Mouse (Mus musculus) CH12.LX (cell line): ENCODE data around the gene Ppil3. TPM values are rescaled to one million over a fixed set of nuclear protein-coding genes. Genes with fewer than 3 reads are reported as not detected.
A peak's percentile ranks its signal among the peaks of the same experiment; 100 is the strongest.

Source experiments
- DNase-seq: peaks from one replicate; pipeline ENCODE4 v3.0.0-alpha.2; 2013; ENCODE audit errors: extremely low read depth
- H3K27ac ChIP-seq: 2 replicates; pipeline ENCODE4 v1.5.1; 2012; ENCODE audit warnings: low read depth, mild to moderate bottlenecking, control low read depth, moderate library complexity; ENCODE audit not compliant: insufficient read depth
- H3K27me3 ChIP-seq: replicated peaks from 2 replicates; pipeline ENCODE3; 2012; ENCODE audit warnings: inconsistent platforms
- H3K36me3 ChIP-seq, 2 experiments: replicated peaks in 1 of 2; 2 replicates each; pipeline versions ENCODE3 to v1.6.1; 2012; ENCODE audit warnings: inconsistent platforms in 1 of 2, low read length in 1 of 2, mild to moderate bottlenecking in 1 of 2, mixed read lengths in 1 of 2, moderate library complexity in 1 of 2; ENCODE audit not compliant: control insufficient read depth in 1 of 2, insufficient read depth in 1 of 2
- H3K4me1 ChIP-seq, 2 experiments: 2 replicates each; pipeline ENCODE4 v1.6.1; 2012; ENCODE audit warnings: inconsistent platforms in 1 of 2, moderate library complexity in 1 of 2; ENCODE audit not compliant: insufficient read depth in 2 of 2, control insufficient read depth in 1 of 2
- H3K4me2 ChIP-seq: 2 replicates; pipeline ENCODE4 v1.6.1; 2012; ENCODE audit warnings: low read depth, mild to moderate bottlenecking, control low read depth; ENCODE audit not compliant: poor library complexity, insufficient read depth, severe bottlenecking
- H3K4me3 ChIP-seq, 3 experiments: fragments of 150-350 bp in 1 of 3; sonication (generic) in 1 of 3; replicated peaks in 1 of 3; 2 replicates each; pipeline versions ENCODE3 to v1.5.1; 2011 to 2012; ENCODE audit warnings: low read depth in 2 of 3, low read length in 2 of 3, mild to moderate bottlenecking in 2 of 3, moderate library complexity in 2 of 3, control low read depth in 1 of 3, improper control_type of control experiment in 1 of 3, inconsistent platforms in 1 of 3, mixed read lengths in 1 of 3; ENCODE audit not compliant: poor library complexity in 1 of 3
- H3K79me2 ChIP-seq: replicated peaks from 2 replicates; pipeline ENCODE4 v1.6.1; 2012; ENCODE audit warnings: mild to moderate bottlenecking, moderate library complexity; ENCODE audit not compliant: control insufficient read depth, poor library complexity, insufficient read depth, severe bottlenecking; ENCODE audit errors: extremely low read depth
- H3K9ac ChIP-seq: 2 replicates; pipeline ENCODE4 v1.6.1; 2012; ENCODE audit warnings: low read depth, mild to moderate bottlenecking, control low read depth, moderate library complexity; ENCODE audit not compliant: insufficient read depth
- H3K9me3 ChIP-seq: replicated peaks from 2 replicates; pipeline ENCODE3; 2012; ENCODE audit warnings: low read length, inconsistent platforms, mixed read lengths
- CHD2 ChIP-seq: IDR thresholded peaks from 2 replicates; pipeline ENCODE4 v1.6.1; 2011; ENCODE audit warnings: low read length, improper control_type of control experiment
- CTCF ChIP-seq, 2 experiments: IDR thresholded peaks in 1 of 2; conservative IDR thresholded peaks in 1 of 2; 2 replicates each; pipeline ENCODE4 v1.5.1; 2011 to 2012; ENCODE audit warnings: low read depth in 2 of 2, low read length in 2 of 2, improper control_type of control experiment in 1 of 2, inconsistent platforms in 1 of 2, mild to moderate bottlenecking in 1 of 2, moderate library complexity in 1 of 2
- E2F4 ChIP-seq: IDR thresholded peaks from 2 replicates; pipeline ENCODE4 v1.6.1; 2011; ENCODE audit warnings: low read depth, low read length, improper control_type of control experiment; ENCODE audit not compliant: insufficient replicate concordance
- EP300 ChIP-seq: IDR thresholded peaks from 2 replicates; pipeline ENCODE4 v1.6.1; 2011; ENCODE audit warnings: low read length, improper control_type of control experiment
- JUND ChIP-seq: conservative IDR thresholded peaks from 2 replicates; pipeline ENCODE4 v1.6.1; 2011; ENCODE audit warnings: low read depth, low read length, improper control_type of control experiment
- MAFK ChIP-seq: IDR thresholded peaks from 2 replicates; pipeline ENCODE4 v1.6.1; 2011; ENCODE audit warnings: low read length, improper control_type of control experiment; ENCODE audit not compliant: insufficient replicate concordance
- MAX ChIP-seq: IDR thresholded peaks from 2 replicates; pipeline ENCODE4 v1.6.1; 2011; ENCODE audit warnings: low read length, improper control_type of control experiment
- MAZ ChIP-seq: IDR thresholded peaks from 2 replicates; pipeline ENCODE4 v1.6.1; 2012; ENCODE audit warnings: low read depth, mild to moderate bottlenecking, inconsistent platforms, low read length, improper control_type of control experiment, moderate library complexity
- MXI1 ChIP-seq: IDR thresholded peaks from 2 replicates; pipeline ENCODE4 v1.6.1; 2011; ENCODE audit warnings: mild to moderate bottlenecking, low read depth, low read length, improper control_type of control experiment
- NELFE ChIP-seq: IDR thresholded peaks from 2 replicates; pipeline ENCODE4 v1.6.1; 2011; ENCODE audit warnings: low read depth, low read length, improper control_type of control experiment
- PAX5 ChIP-seq: IDR thresholded peaks from 2 replicates; pipeline ENCODE4 v1.6.1; 2012; ENCODE audit warnings: low read length, inconsistent platforms, mixed read lengths
- POLR2A ChIP-seq: IDR thresholded peaks from 2 replicates; pipeline ENCODE4 v1.6.1; 2011; ENCODE audit warnings: low read depth, mild to moderate bottlenecking, improper control_type of control experiment, low read length
- POLR2AphosphoS2 ChIP-seq: IDR thresholded peaks from 2 replicates; pipeline ENCODE4 v1.6.1; 2011; ENCODE audit warnings: low read depth, low read length, improper control_type of control experiment
- RAD21 ChIP-seq: IDR thresholded peaks from 2 replicates; pipeline ENCODE4 v1.6.1; 2011; ENCODE audit warnings: low read depth, mild to moderate bottlenecking, low read length, improper control_type of control experiment, moderate library complexity
- UBTF ChIP-seq: IDR thresholded peaks from 2 replicates; pipeline ENCODE4 v1.6.1; 2012; ENCODE audit warnings: low read depth, mild to moderate bottlenecking, inconsistent platforms, low read length, improper control_type of control experiment, moderate library complexity
- USF1 ChIP-seq: IDR thresholded peaks from 2 replicates; pipeline ENCODE4 v1.6.1; 2014; ENCODE audit warnings: low read depth, mild to moderate bottlenecking, inconsistent platforms, low read length, improper control_type of control experiment
- ZMIZ1 ChIP-seq: IDR thresholded peaks from 2 replicates; pipeline ENCODE4 v1.6.1; 2012; ENCODE audit warnings: low read depth, mild to moderate bottlenecking, inconsistent platforms, low read length, improper control_type of control experiment
- ZNF384 ChIP-seq: IDR thresholded peaks from 2 replicates; pipeline ENCODE4 v1.6.1; 2012; ENCODE audit warnings: low read depth, low read length, improper control_type of control experiment, inconsistent platforms
- dilution Hi-C: fragments of 300-500 bp; cut with MboI; formaldehyde crosslinking; loops from 2 replicates; pipeline ENCODE4 v1.14.3; 2020; ENCODE audit warnings: low sequenced_read_pairs; ENCODE audit not compliant: extremely low pct_unique_long_range_greater_than_20kb, extremely low pct_ligation_motif_present
- in situ Hi-C: fragments of 300-500 bp; cut with MboI; formaldehyde crosslinking; loops from 3 replicates; pipeline ENCODE4 v1.14.3; 2019; ENCODE audit warnings: low sequenced_read_pairs, low pct_ligation_motif_present, low pct_unique_long_range_greater_than_20kb, mixed read lengths
- polyA plus RNA-seq: library from polyadenylated mRNA; unstranded; fragments of >175 nt; gene quantifications from 2 replicates; pipeline ENCODE4 v1.2.1, GENCODE M21; 2012; ENCODE audit warnings: low read depth; ENCODE audit not compliant: insufficient read length
- total RNA-seq, 2 experiments: library from RNA; depleted of rRNA; stranded (reverse); fragments of 300-350 nt in 1 of 2; fragments of >200 nt in 1 of 2; gene quantifications; 2 replicates each; pipeline ENCODE4 v1.2.3; 2012 to 2014

The Ppil3 gene
- total and polyA plus RNA-seq, 3 experiments = 66.1 to 161 (median 103) TPM

DNA sequence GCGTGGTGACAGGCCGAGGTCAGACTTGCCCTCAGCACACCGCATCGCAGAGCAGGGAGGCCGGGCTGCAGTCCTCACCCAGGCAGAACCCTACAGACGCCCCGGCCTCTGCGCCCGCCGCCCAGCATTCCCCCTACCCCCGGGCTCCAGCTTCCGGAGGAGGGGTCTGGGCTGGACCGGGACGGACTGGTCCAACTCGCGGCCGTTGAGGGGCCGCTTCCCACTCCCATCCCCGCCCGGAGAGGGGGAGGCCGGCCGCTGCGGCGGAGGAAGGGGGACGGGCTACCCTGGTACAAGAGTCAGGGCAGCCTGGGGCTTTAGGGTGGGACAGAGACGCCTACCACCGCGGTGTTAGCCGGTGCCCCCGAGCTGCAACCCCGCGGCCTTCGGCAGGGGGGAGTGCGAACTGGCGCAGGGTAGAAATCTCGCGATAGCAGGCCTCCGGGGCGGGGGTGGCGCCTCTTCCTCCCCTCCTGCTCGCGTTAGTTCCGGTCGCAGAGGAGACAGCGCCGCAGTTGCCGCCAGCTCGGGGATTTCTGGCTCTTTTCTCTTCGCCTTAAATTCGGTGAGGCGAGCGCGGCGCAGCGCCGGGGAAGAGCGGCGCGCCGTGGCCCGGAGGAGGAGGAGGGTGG is 52.5 kb downstream of the Ppil3 start, which contains the start of gene Bzw1 (continued):
- TF ChIP-seq MAZ (peak; percentile 94), POLR2AphosphoS2 (peak; percentile 86; the same call in 1 of the 2 replicates), POLR2A (peak; percentile 88), NELFE (peak; percentile 52), RAD21 (no peak)

DNA sequence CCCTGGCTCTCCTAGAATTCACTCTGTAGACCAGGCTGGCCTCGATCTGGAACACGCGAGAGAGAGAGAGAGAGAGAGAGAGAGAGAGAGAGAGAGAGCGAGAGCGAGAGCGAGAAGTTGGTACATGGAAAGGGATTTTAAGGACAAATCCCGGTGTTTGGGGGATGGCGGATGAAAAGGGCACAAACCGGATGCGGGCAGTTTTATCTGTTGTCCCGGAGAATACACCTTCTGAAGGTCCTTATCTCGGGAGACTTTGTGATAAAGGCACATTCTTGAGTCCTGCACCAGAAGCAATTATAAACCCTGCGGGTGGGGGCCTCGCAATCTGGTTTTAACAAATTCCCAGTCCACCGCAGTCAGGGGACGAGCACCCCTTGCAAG is 53.0 kb downstream of the Ppil3 start:
- dilution Hi-C loops = no loop called here
- peak; percentile 47 for DNase-seq

DNA sequence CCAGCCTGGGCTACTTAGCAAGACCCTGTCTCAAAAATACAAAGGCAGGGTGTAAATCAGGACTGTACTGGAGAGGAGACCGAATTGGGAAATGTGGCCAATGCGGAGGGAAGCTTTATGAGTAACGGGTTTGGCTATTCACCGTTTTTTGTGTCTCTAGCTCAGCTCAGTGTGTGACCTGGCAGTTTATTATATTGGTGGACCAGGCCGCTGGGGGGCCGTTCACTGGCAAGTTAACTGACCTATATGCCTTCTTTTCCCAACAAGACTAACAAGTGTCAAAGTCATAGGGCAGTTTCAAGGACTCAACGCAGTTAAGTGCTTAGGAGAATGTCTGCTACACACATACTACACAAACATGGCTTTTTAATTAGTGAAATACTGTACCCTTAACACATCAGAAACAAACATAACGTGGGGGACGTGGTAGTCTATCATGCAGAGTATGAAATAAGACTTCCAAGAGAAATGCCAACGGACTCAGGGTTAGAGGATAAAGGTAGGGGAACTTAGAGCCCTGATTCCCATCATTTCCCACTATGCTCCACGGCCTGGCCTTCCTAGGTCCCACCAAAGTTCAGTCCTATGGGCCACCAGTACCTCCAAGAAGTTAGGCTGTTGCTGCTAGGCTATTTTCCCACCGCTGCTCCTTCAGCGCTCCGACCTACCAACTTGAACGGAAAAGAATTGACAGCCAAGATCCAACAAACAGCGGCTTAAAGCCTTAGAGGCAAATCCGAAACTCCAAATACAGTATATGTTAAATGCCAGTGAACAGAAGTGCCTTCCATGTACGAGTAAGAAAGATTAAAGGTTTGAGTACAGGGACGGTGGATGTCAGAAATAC is 53.6 kb downstream of the Ppil3 start:
- dilution Hi-C loops = no loop called here
- H3K4me1 ChIP-seq = peaks cover 4 to 23% of the 10 kb centered on the region in 2 experiments; a peak in 3 of 4 replicates
- in situ Hi-C loops = no loop called here
- no peaks in the 10 kb centered on the region for H3K27me3 ChIP-seq
- peaks cover 40% of the 10 kb centered on the region for H3K79me2 ChIP-seq
- H3K4me2 ChIP-seq = peak overlapping the region; percentile 96
- TF ChIP-seq ZNF384 = no peak
- TF ChIP-seq MAX = 0 out of 2 replicates have a peak, but pooled peaks have one; percentile 3
- TF ChIP-seq USF1 = no peak
- no peaks in the 10 kb centered on the region for H3K9me3 ChIP-seq
- DNase-seq = no peak
- no peak overlapping the region for H3K27ac ChIP-seq
- peak overlapping the region; percentile 80 to 91 (median 80) for H3K4me3 ChIP-seq
- H3K36me3 ChIP-seq = peaks cover 12 to 18% of the 10 kb centered on the region in 2 experiments
- H3K9ac ChIP-seq = peak overlapping the region; percentile 98

More for the DNA sequence above, 53.0 kb downstream of the Ppil3 start:
- peaks cover 4 to 27% of the 10 kb centered on the region in 2 experiments; a peak in 3 of 4 replicates for H3K4me1 ChIP-seq
- H3K27ac ChIP-seq = peak overlapping the region; percentile 78; the same call in 1 of the 2 replicates
- H3K9me3 ChIP-seq = no peaks in the 10 kb centered on the region
- H3K36me3 ChIP-seq = peaks cover 16 to 24% of the 10 kb centered on the region in 2 experiments
- H3K79me2 ChIP-seq = peaks cover 40% of the 10 kb centered on the region
- H3K4me3 ChIP-seq = peak overlapping the region; percentile 80 to 91 (median 80)
- H3K9ac ChIP-seq = peak overlapping the region; percentile 98
- TF ChIP-seq CTCF (conservative IDR thresholded peaks at IDR 0.05 in 1 of 2, IDR thresholded peaks at IDR 0.05 in 1 of 2; ENCODE audit: low read depth in 2 of 2, low read length in 2 of 2) = no peak
- no peak for TF ChIP-seq EP300
- TF ChIP-seq POLR2AphosphoS2 = no peak
- TF ChIP-seq E2F4 = no peak
- no peak for TF ChIP-seq PAX5
- TF ChIP-seq MAFK = no peak
- TF ChIP-seq MAX = 0 out of 2 replicates have a peak, but pooled peaks have one; percentile 17
- TF ChIP-seq MXI1 = peak; percentile 3; the same call in 1 of the 2 replicates
- TF ChIP-seq UBTF = no peak
- no peak for TF ChIP-seq ZMIZ1
- TF ChIP-seq JUND = no peak
- no peak for TF ChIP-seq CHD2
- TF ChIP-seq, all 38 proteins: peak for 2
- in situ Hi-C loops = no loop called here
- Histone ChIP-seq H3K27me3 (no peaks in the 10 kb centered on the region), H3K4me2 (peak overlapping the region; percentile 96)
